Mouse (Mus musculus): Measurements from ENCODE around the gene Mgat5.

The Mgat5 gene

GRCm38 (mm10) chr1:127346596-127347139, 141.9 kb downstream of the Mgat5 start:
- no peak for DNase-seq

DNA sequence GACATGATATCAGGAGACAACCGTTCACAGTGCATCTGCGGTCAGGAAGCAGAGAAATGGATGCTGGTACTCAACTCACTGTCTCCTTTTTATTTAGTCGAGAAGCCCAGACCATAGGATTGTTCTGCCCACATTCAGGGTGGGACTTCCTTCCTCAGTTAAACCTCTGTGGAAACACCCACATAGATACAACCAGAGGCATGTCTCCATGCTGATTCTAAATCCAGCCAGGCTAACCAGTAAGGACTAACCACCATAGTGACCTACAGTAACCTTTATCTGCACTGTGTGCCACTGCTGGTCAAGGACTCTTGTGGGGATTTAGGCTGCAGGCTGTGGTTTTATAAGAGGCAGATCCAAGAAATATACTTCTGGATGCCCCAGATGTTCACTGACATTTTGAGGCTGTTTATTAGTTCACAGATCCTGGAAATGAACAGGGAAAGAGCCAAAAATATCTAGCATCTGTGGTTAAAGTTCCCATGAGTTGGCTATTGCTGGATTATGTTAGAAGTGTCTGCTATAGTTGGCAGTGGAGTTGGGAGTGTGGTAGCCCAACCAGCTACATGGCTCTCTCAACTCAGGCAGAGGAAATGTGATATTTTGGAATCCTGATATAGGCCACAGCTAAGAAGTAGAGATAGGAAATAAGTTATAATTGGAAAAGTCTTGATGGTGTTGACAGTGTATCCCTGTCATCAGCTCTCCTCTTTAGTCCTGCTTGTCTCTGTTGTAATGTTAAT, 143.2 kb downstream of the Mgat5 start:
- DNase-seq = no peak

- no peak for DNase-seq
These were observed 144.0 kb downstream of the Mgat5 start for GRCm38 (mm10) chr1:127348642-127349341.

GRCm38 (mm10) chr1:127351380-127352057, 146.7 kb downstream of the Mgat5 start:
- no peak for DNase-seq

DNA sequence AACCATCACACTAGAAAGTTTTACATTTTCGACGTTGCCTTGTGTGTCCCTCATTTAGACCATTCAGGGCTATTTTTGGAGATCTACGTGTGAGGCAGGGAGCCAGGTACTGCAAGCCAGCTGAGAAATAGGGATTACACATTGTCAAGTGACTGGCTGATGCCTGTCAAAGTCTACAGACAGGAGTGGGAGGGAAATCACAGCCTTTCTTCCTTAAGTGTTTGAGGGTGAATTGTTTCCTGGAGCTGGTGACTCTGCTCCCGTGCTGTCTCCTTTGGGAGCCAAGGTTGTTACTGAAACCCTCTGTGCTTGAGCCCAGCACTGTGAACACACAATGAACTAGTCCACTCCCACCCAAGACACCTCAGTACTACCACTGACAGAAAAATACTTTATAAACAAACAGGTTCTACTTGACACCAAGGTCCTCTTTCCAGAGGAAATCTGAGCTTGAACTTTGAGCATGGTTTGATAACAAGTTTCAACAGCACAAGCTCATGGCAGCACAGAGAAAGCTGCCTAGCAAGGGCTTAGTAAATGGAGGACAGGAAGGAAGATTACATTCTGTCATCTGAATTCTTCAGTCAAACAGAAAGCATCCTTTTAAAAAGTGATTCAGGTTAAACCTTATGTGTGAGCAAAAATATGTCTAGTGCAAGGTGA, 147.4 kb downstream of the Mgat5 start:
- no peak for DNase-seq

- no peak for DNase-seq
These were observed 148.6 kb downstream of the Mgat5 start for GRCm38 (mm10) chr1:127353408-127353807.

DNA sequence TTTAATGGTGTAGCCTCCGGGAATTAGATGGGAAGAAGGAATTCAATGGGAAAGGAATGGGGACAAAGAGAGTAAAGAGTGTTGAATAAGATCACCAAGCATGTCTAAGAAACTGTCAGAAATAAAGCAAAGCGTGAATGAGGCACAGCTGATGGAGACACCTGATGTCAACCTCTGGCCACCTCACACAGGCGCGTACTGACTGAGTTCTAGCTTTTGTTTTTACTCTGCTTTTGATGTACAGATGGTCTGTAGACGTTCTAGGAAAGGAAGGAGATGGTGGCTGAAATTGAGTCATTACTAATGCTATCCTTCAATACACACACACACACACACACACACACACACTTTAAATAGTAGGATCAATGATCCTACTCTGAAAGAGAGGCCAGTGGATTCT, 149.3 kb downstream of the Mgat5 start:
- no peak for DNase-seq

DNA sequence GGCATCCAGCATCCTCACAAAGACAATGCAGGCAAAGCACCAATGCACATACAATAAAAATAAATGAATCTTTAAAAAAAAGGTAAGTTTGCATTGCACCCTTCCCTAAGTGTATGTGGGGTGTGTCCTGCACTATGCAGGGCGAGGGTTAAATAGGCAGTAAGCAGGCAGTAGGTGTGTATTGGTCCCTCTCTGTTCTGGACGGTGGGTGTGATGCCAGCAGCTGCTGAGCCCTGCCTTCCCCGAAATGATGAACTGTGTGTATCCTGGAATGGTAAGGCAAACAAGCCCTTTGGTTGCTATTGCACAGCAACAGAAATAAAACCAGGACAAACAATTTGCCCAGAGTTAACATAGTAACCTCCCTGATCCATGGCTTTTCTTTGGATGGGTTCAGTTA, 150.2 kb downstream of the Mgat5 start:
- DNase-seq = no peak

DNA sequence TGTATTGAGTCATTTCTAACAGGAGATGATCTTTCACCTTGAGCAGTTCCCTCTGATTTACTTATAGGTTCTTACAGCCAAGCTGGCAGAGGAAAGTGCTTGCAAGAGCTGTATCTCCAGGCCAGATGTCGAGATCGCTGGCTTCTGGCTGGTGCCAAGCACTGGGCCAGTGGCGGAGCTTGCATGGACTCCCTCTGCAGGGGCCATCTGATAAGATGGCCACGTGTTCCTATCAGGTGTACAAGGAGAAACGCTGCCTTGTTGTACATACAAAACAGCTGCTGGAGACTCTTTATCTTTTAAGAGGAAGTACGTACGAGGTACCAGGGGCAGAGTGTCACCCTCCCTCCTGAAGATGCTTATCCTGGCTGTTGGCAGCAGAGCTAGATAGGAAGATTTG, 158.8 kb downstream of the Mgat5 start:
- DNase-seq = no peak

DNA sequence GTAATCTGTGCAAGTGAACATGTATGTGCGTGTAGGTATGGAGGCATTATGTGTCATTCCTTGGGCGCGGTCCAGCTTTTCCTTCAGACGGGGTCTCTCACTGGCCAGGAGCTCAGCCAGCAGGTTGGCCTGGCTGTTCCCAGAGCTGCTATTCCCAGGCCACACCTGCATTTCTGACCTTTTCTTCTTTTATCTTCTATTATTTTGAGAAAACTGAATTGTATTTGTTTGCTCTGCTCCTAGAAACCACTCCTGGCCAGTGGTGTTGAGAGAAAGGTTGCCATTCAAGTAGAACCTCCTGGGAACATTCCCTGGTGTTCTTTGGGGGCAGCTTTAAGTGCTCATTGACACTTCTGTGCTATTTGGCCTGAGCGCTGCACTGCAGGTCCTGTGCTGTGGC, 160.9 kb downstream of the Mgat5 start:
- no peak for DNase-seq

DNA sequence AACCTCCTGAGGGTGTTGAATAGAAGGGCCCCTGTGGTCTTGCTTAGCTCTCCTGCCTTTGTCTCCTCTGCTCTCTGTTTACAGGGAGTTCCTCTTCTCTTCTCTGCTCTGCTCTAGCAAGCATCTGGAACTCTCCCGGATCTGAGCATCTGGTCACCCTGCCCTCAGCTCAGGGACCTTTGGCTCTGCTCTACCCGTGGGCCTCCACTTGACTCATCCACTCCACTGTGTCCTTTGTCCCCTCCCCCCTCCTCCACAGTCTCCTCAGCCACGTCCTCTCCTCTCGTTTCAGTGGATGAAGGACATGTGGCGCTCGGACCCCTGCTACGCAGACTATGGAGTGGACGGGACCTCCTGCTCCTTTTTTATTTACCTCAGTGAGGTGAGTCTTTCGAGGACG, 161.3 kb downstream of the Mgat5 start:
- no peak for DNase-seq

DNA sequence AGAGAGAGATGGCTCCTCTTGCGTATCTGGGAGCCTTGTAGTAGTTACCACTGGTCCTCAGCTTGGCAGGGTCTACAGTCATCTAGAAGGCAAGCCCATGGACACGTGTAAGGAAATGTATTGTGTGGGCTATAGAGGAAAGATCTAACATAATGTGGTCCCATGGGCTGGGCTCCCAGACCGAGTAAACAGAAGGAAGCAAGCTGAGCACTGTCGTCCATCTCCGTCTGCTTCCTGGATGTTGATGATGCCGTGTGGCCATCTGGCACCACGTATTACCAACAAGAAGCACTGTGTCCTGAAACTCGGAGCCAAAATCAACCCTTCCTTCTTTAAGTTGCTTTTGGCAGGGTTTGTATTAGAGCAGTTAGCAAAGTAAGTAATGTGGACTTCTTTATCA, 163.7 kb downstream of the Mgat5 start:
- peak in 1 of 2 experiments; percentile 28 for DNase-seq

- no peak for DNase-seq
These were observed 164.7 kb downstream of the Mgat5 start for GRCm38 (mm10) chr1:127369538-127369937.

DNA sequence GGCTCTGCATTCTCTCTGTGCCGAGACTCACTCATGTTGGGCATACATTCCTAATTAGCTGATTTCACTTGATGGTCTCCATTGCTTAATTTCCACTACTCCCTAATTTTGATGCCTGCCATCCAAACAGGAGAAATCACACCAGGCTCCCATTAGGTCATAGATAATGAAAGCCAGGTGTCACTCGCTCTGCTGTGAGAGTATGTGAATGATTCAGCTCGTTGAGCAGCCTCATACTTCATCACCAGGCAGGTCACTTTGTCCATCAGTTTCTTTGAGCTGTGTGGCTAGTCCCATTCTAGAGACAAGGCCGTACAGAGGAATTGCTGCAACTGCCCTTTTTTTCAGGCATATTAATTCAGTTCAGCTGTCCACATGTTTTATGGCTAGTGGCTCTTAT, 167.3 kb downstream of the Mgat5 start:
- DNase-seq = no peak

GRCm38 (mm10) chr1:127373559-127373958, 168.7 kb downstream of the Mgat5 start:
- no peak for DNase-seq

DNA sequence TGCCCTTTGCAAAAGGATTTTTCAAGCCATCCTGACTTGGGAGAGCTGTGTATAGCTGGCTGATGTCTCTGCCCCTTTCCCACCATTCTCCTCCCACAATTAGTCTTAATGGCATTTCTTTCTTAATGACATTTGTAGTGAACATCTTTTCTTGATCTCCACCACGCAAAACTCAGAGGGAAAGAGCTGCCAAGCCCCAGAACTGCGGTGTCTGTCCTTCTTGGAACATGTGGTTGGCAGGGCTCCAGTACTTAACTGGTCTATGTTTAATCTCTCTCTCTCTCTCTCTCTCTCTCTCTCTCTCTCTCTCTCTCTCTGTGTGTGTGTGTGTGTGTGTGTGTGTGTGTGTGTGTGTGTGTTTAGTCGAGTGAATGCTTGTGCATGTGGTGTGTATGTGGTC, 169.3 kb downstream of the Mgat5 start:
- no peak for DNase-seq

DNA sequence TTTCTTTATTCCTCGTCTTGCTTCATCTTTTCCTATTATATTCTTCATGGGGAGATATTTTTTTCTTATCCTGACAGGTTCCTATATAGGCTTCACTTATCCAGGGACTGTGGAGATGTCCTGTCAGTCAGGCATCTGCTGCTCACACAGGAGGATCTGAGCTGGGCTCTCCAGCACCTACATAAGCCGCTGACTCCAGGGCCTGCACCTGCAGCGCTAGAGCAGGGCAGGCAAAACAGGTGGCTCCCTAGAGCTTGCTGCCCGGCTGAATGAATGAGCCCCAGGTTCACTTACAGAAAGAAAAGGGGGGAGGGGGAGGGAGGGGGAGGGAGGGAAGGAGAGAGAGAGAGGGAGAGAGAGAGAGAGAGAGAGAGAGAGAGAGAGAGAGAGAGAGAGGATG, 175.3 kb downstream of the Mgat5 start:
- no peak for DNase-seq

GRCm38 (mm10) chr1:127380749-127381501, 176.1 kb downstream of the Mgat5 start:
- DNase-seq = peak; percentile 16 to 17

DNA sequence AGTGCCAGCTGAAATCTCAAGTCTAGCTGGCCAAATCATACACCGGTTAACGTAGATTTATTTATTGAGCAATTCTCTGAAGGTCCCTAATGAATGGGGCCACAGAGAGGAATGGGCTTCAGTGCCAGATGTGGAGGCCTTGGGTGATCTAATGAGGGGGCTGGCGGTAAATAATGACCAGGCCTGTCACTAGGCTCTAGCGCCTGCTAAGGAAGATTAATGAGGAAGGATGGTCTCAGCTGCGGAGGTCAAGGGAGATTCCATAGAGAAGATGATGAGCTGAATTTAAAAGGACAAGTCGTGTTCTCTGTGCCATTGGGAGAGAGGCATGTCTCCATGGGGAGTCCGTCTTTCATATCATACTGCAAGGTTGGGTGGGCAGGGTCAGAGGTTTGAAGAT, 178.3 kb downstream of the Mgat5 start:
- DNase-seq = no peak

DNA sequence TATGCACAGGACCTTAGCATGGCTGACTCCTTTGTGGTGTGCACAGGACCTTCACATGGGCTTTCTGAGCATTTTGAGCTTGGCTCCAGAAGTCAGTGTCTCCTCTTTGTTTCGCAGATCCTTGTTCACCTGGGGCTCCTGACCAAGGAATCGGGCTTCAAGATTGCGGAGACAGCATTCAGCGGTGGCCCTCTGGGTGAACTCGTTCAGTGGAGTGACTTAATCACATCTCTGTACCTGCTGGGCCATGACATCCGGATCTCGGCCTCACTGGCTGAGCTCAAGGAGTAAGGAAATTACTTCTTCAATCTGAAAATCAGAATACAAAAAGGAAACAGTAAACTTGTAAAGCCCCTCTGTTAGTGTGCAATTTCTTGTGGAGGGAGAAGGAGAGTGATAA, 182.4 kb downstream of the Mgat5 start:
- no peak for DNase-seq

DNA sequence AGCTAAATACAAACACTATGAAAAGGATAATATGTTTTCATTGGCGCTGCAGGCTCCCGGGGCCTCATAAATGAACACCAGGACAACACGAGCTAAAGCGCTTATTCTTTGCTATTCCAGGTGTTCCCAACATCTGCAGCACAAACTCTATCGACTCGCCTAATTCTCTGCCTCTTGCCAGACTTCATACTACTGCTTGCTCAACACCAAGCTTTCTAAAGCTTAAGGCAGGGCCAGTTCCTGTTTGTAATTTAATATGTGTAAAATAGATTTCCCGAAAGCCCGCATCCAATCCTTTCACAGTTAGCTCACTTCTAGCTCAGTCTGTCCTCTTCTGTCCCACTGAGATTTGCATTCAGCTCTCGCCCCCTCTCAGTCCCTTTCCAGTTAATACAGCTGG, 182.8 kb downstream of the Mgat5 start:
- no peak for DNase-seq

GRCm38 (mm10) chr1:127394716-127395115, 189.9 kb downstream of the Mgat5 start:
- no peak for DNase-seq
